Mouse (Mus musculus) neural tube, embryonic 15.5 days (tissue): ENCODE data around the gene Tmem50a. TPM values are rescaled to one million over a fixed set of nuclear protein-coding genes. Genes with fewer than 3 reads are reported as not detected.

ENCODE experiments used
- ATAC-seq: fragments of 200-750 bp; cut with Nextera tagmentation; 2 replicates; pipeline ENCODE4 v1.8.0; 2017; ENCODE audit warnings: mild to moderate bottlenecking, moderate TSS enrichment, moderate library complexity; ENCODE audit not compliant: low FRiP score
- H3K27ac ChIP-seq: fragments of 300-500 bp; sonication (generic); replicated peaks from 2 replicates; pipeline ENCODE4 v1.5.1; 2015; ENCODE audit warnings: mild to moderate bottlenecking, inconsistent platforms
- H3K27me3 ChIP-seq: fragments of 300-500 bp; sonication (generic); replicated peaks from 2 replicates; pipeline ENCODE4 v1.6.1; 2015; ENCODE audit warnings: inconsistent platforms
- H3K36me3 ChIP-seq: fragments of 300-500 bp; sonication (generic); 2 replicates; pipeline ENCODE4 v1.6.1; 2015; ENCODE audit warnings: inconsistent platforms
- H3K4me1 ChIP-seq: fragments of 300-500 bp; sonication (generic); 2 replicates; pipeline ENCODE4 v1.6.1; 2015; ENCODE audit warnings: inconsistent platforms
- H3K4me2 ChIP-seq: fragments of 300-500 bp; sonication (generic); 2 replicates; pipeline ENCODE4 v1.6.1; 2015; ENCODE audit warnings: inconsistent platforms, mild to moderate bottlenecking, moderate library complexity
- H3K4me3 ChIP-seq: fragments of 300-500 bp; sonication (generic); replicated peaks from 2 replicates; pipeline ENCODE4 v1.5.1; 2015; ENCODE audit warnings: mild to moderate bottlenecking, inconsistent platforms
- H3K9ac ChIP-seq: fragments of 300-500 bp; sonication (generic); replicated peaks from 2 replicates; pipeline ENCODE4 v1.6.1; 2015; ENCODE audit warnings: mild to moderate bottlenecking, inconsistent platforms
- H3K9me3 ChIP-seq: fragments of 300-500 bp; sonication (generic); replicated peaks from 2 replicates; pipeline ENCODE4 v1.6.1; 2016; ENCODE audit warnings: inconsistent platforms
- WGBS: fragments of 180-500 bp; shearing (Covaris S2); methylation state at CpG from one replicate; pipeline ENCODE4 v1.1.7; 2015; ENCODE audit warnings: mixed read lengths; 5-methylcytosine and 5-hydroxymethylcytosine counted together
- polyA plus RNA-seq: library from polyadenylated mRNA; unstranded; fragments of >200 nt; fragmentation: Nextera tagmentation; extraction: Ambion mirVana; gene quantifications from 2 replicates; pipeline ENCODE4 v1.2.1, GENCODE M21; 2015

The Tmem50a gene
- 198 and 218 TPM in 2 replicates for polyA plus RNA-seq

- Histone ChIP-seq H3K4me1 (peaks cover 21% of the 10 kb centered on the region), H3K4me2 (peak within 1 kb of the TSS; percentile 71), H3K36me3 (0 out of 2 replicates have a peak, but pooled peaks cover 8% of the 10 kb centered on the region), H3K27ac (peak within 1 kb of the TSS; percentile 91), H3K27me3 (no peaks in the 10 kb centered on the region), H3K4me3 (peak within 1 kb of the TSS; percentile 97), H3K9me3 (no peaks in the 10 kb centered on the region), H3K9ac (peak within 1 kb of the TSS; percentile 95)
- peak; percentile 92 for ATAC-seq
- WGBS = 0% methylated on average over 25 of the region's 25 CpGs
These were observed at the start of gene Tmem50a for GRCm38 (mm10) chr4:134914864-134915209. TSS of gene Tmem50a (minus strand) at chr4:134915024.

GRCm38 (mm10) chr4:134963021-134963776 lies 48.4 kb upstream of the Tmem50a start:
- no peak for ATAC-seq
- WGBS = 21% methylated on average over 19 of the region's 19 CpGs
- Histone ChIP-seq H3K9ac (no peak overlapping the region), H3K9me3 (no peaks in the 10 kb centered on the region), H3K4me3 (no peak overlapping the region), H3K27ac (no peak overlapping the region), H3K36me3 (no peaks in the 10 kb centered on the region), H3K4me1 (peaks cover 5% of the 10 kb centered on the region), H3K27me3 (no peaks in the 10 kb centered on the region), H3K4me2 (peak overlapping the region; percentile 20)

DNA sequence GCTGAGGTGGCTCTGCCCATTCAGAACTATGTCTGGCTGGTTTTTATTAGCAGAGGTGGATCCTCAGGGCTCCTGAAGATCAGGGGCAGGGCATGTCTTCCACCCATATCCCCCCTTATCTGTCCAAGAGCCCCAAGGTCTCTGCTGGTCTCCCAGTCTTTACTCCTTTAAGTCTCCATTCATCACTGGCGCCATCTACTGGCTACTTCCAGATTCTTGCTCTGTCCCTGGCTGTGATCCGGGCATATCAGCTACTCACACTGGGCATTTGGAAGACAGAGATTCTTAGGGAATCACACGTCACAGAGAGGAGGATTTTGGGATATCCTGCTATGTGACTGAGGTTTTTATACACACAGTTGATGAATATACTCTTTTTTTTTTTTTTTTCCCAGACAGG lies 41.5 kb upstream of the Tmem50a start:
- H3K36me3 ChIP-seq = no peaks in the 10 kb centered on the region
- H3K4me1 ChIP-seq = peaks cover 10% of the 10 kb centered on the region
- no peak overlapping the region for H3K4me2 ChIP-seq
- no peaks in the 10 kb centered on the region for H3K9me3 ChIP-seq
- no peak for ATAC-seq
- no peak overlapping the region for H3K27ac ChIP-seq
- 0 out of 2 replicates have a peak, but pooled peaks cover 15% of the 10 kb centered on the region for H3K27me3 ChIP-seq
- WGBS = 17% methylated on average over 3 of the region's 3 CpGs
- H3K9ac ChIP-seq = no peak overlapping the region
- H3K4me3 ChIP-seq = no peak overlapping the region

- no peaks in the 10 kb centered on the region for H3K36me3 ChIP-seq
- H3K4me2 ChIP-seq = no peak overlapping the region
- H3K4me3 ChIP-seq = no peak overlapping the region
- 0 out of 2 replicates have a peak, but pooled peaks cover 15% of the 10 kb centered on the region for H3K27me3 ChIP-seq
- H3K9ac ChIP-seq = no peak overlapping the region
- H3K4me1 ChIP-seq = peaks cover 10% of the 10 kb centered on the region
- 42% methylated on average over 3 of the region's 3 CpGs for WGBS
- H3K27ac ChIP-seq = no peak overlapping the region
- H3K9me3 ChIP-seq = no peaks in the 10 kb centered on the region
- no peak for ATAC-seq
These were observed 41.0 kb upstream of the Tmem50a start for GRCm38 (mm10) chr4:134955845-134956244.

- Histone ChIP-seq H3K9me3 (no peaks in the 10 kb centered on the region), H3K9ac (no peak overlapping the region), H3K4me1 (peaks cover 17% of the 10 kb centered on the region), H3K4me3 (no peak overlapping the region), H3K36me3 (no peaks in the 10 kb centered on the region), H3K27ac (no peak overlapping the region), H3K27me3 (0 out of 2 replicates have a peak, but pooled peaks cover 15% of the 10 kb centered on the region), H3K4me2 (no peak overlapping the region)
- 82% methylated on average over 2 of the region's 2 CpGs for WGBS
- ATAC-seq = no peak
These were observed 40.4 kb upstream of the Tmem50a start for GRCm38 (mm10) chr4:134955196-134955595.

- H3K36me3 ChIP-seq = no peaks in the 10 kb centered on the region
- H3K4me1 ChIP-seq = peaks cover 17% of the 10 kb centered on the region
- H3K27ac ChIP-seq = no peak overlapping the region
- 11% methylated on average over 15 of the region's 15 CpGs for WGBS
- ATAC-seq = no peak
- H3K4me2 ChIP-seq = peak overlapping the region; percentile 20; the same call in 1 of the 2 replicates
- H3K4me3 ChIP-seq = no peak overlapping the region
- no peak overlapping the region for H3K9ac ChIP-seq
- H3K27me3 ChIP-seq = 0 out of 2 replicates have a peak, but pooled peaks cover 15% of the 10 kb centered on the region
- H3K9me3 ChIP-seq = no peaks in the 10 kb centered on the region
These were observed 39.6 kb upstream of the Tmem50a start for GRCm38 (mm10) chr4:134954461-134954860.

DNA sequence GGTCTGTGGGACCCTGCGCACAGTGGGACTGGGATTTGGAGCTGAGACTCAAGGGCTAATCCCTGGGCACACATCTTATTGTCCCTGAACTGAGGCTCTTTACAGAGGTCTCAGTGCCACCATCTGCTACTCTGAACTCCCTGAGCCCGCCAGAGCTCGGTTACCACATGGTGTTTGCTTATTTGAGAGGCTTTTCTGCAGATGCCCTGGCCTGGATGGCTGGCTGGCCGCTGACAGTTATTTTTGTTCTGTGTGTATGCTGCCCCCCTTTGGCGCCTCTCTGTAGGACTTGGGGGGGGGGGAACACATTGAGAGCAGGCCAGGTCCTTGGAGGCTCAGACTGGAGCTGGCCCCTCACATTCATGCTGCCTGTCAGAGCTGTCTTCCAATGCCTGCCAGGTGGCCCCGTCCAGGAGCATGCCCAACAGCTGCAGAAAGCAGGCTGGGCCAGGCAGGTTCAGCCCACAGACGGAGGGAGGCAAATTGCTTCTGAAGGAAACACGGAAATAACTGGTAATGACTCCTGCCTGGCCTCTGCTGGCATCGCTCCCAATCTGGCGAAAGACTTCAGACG lies 35.8 kb upstream of the Tmem50a start:
- Histone ChIP-seq H3K4me1 (peaks cover 21% of the 10 kb centered on the region), H3K4me3 (no peak overlapping the region), H3K27ac (0 out of 2 replicates have a peak overlapping the region, but pooled peaks have one; percentile 34), H3K9me3 (no peaks in the 10 kb centered on the region), H3K9ac (no peak overlapping the region), H3K36me3 (no peaks in the 10 kb centered on the region), H3K27me3 (0 out of 2 replicates have a peak, but pooled peaks cover 15% of the 10 kb centered on the region), H3K4me2 (no peak overlapping the region)
- WGBS = 23% methylated on average over 11 of the region's 11 CpGs
- ATAC-seq = no peak

- H3K27ac ChIP-seq = no peak overlapping the region
- ATAC-seq = 0 out of 2 replicates have a peak, but pooled peaks have one; percentile 45
- peaks cover 16% of the 10 kb centered on the region for H3K4me1 ChIP-seq
- H3K27me3 ChIP-seq = peaks cover 36% of the 10 kb centered on the region
- peak overlapping the region; percentile 58 for H3K4me2 ChIP-seq
- no peaks in the 10 kb centered on the region for H3K9me3 ChIP-seq
- H3K36me3 ChIP-seq = no peaks in the 10 kb centered on the region
- 0 out of 2 replicates have a peak overlapping the region, but pooled peaks have one; percentile 33 for H3K9ac ChIP-seq
- peak overlapping the region; percentile 30 for H3K4me3 ChIP-seq
- 10% methylated on average over 17 of the region's 17 CpGs for WGBS
These were observed 31.4 kb upstream of the Tmem50a start for GRCm38 (mm10) chr4:134946024-134946744.

DNA sequence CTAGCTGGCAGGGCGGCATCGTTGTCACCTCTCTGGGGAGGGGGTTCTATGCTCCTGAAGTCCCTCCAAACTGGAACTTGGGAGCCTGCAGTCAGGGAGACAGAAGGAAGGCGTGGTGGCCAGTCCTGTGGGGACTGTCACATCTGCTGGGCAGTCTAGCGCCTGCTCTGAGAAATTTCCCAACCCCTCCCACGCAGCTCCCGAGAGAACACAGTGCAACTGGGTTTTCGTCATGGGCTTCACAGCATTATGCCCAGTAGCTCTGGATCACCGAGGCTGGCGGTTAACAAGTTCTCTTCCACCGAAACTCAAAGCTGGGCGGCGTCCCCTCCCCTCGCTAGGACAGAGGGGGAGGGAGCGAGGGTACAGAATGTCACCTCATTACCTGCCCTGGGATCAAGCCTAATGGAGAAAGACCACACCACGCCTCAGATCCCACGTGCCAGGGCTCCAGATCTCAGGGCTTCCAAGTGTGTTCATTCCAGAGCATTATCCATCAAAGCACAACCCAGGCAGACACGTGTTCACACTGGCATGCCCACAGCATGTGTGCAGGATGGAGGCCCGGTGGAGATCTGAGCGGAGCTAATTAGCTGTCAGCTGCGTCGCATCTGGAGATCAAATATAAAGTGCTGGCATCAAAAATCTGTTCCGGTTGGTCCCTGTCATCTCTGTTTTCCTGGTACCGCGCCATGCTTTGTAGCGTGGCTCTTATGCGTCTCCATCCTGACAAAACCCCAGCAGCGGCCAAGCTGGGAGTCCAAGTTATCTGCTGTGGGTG lies 29.1 kb upstream of the Tmem50a start:
- no peaks in the 10 kb centered on the region for H3K36me3 ChIP-seq
- H3K9me3 ChIP-seq = no peaks in the 10 kb centered on the region
- no peak overlapping the region for H3K4me3 ChIP-seq
- 50% methylated on average over 27 of the region's 27 CpGs for WGBS
- H3K4me2 ChIP-seq = no peak overlapping the region
- no peak overlapping the region for H3K9ac ChIP-seq
- H3K27ac ChIP-seq = no peak overlapping the region
- peaks cover 9% of the 10 kb centered on the region for H3K4me1 ChIP-seq
- H3K27me3 ChIP-seq = peaks cover 44% of the 10 kb centered on the region
- ATAC-seq = no peak

- Histone ChIP-seq H3K27ac (no peak overlapping the region), H3K4me3 (no peak overlapping the region), H3K9ac (no peak overlapping the region), H3K4me2 (peak overlapping the region; percentile 34), H3K4me1 (0 out of 2 replicates have a peak, but pooled peaks cover 5% of the 10 kb centered on the region), H3K27me3 (peaks cover 35% of the 10 kb centered on the region), H3K36me3 (peaks cover 28% of the 10 kb centered on the region), H3K9me3 (no peaks in the 10 kb centered on the region)
- 21% methylated on average over 9 of the region's 9 CpGs for WGBS
- no peak for ATAC-seq
These were observed 25.1 kb upstream of the Tmem50a start for GRCm38 (mm10) chr4:134939900-134940299.
